Mouse (Mus musculus) MEL (cell line): ENCODE results near the gene Olfr272. TPM values are rescaled to one million over a fixed set of nuclear protein-coding genes. Genes with fewer than 3 reads are reported as not detected.

Experiments used
- DNase-seq: peaks from one replicate; pipeline ENCODE4 v3.0.0; 2011; ENCODE audit warnings: low read depth, low spot score
- H3K27ac ChIP-seq: 2 replicates; pipeline ENCODE4 v1.5.1; 2012; ENCODE audit warnings: low read depth, mild to moderate bottlenecking, control low read depth, low read length, moderate library complexity; ENCODE audit not compliant: control insufficient read depth
- H3K27me3 ChIP-seq, 2 experiments: fragments of 150-350 bp in 1 of 2; sonication (generic) in 1 of 2; 2 replicates each; pipeline ENCODE4 v1.6.1; 2012; ENCODE audit warnings: low read length in 2 of 2, mild to moderate bottlenecking in 2 of 2, improper control_type of control experiment in 1 of 2, moderate library complexity in 1 of 2; ENCODE audit not compliant: insufficient read depth in 2 of 2, control insufficient read depth in 1 of 2
- H3K36me3 ChIP-seq, 2 experiments: 2 replicates each; pipeline ENCODE4 v1.6.1; 2012 to 2014; ENCODE audit warnings: low read length in 2 of 2, improper control_type of control experiment in 1 of 2, inconsistent platforms in 1 of 2, mild to moderate bottlenecking in 1 of 2; ENCODE audit not compliant: insufficient read depth in 2 of 2, control insufficient read depth in 1 of 2
- H3K4me1 ChIP-seq, 2 experiments: fragments of 150-350 bp in 1 of 2; sonication (generic) in 1 of 2; 2 replicates each; pipeline ENCODE4 v1.6.1; 2012; ENCODE audit warnings: low read length in 2 of 2, improper control_type of control experiment in 1 of 2, mild to moderate bottlenecking in 1 of 2; ENCODE audit not compliant: insufficient read depth in 2 of 2, control insufficient read depth in 1 of 2
- H3K4me3 ChIP-seq, 2 experiments: fragments of 150-350 bp in 1 of 2; sonication (generic) in 1 of 2; 2 replicates each; pipeline ENCODE4 v1.5.1; 2012; ENCODE audit warnings: low read depth in 2 of 2, low read length in 2 of 2, mild to moderate bottlenecking in 2 of 2, moderate library complexity in 2 of 2, control low read depth in 1 of 2, improper control_type of control experiment in 1 of 2; ENCODE audit not compliant: control insufficient read depth in 1 of 2, insufficient read depth in 1 of 2
- H3K79me2 ChIP-seq: 2 replicates; pipeline ENCODE4 v1.6.1; 2012; ENCODE audit warnings: mild to moderate bottlenecking, low read length, moderate library complexity; ENCODE audit not compliant: control insufficient read depth, poor library complexity, insufficient read depth
- H3K9ac ChIP-seq: 2 replicates; pipeline ENCODE4 v1.6.1; 2012; ENCODE audit warnings: low read depth, mild to moderate bottlenecking, control low read depth, low read length, moderate library complexity; ENCODE audit not compliant: control insufficient read depth, poor library complexity, severe bottlenecking
- H3K9me3 ChIP-seq: fragments of 150-350 bp; sonication (generic); replicated peaks from 2 replicates; pipeline ENCODE4 v1.6.1; 2012; ENCODE audit warnings: mild to moderate bottlenecking, low read length, improper control_type of control experiment, moderate library complexity; ENCODE audit not compliant: insufficient read depth
- BHLHE40 ChIP-seq: IDR thresholded peaks from 2 replicates; pipeline ENCODE4 v1.6.1; 2012; ENCODE audit warnings: low read depth, mild to moderate bottlenecking, inconsistent platforms, low read length, improper control_type of control experiment, borderline replicate concordance
- CTCF ChIP-seq, 3 experiments: IDR thresholded peaks in 2 of 3; conservative IDR thresholded peaks in 1 of 3; 2 replicates each; pipeline ENCODE4 v1.5.1; 2011 to 2012; ENCODE audit warnings: low read length in 3 of 3, low read depth in 2 of 3, mild to moderate bottlenecking in 2 of 3, improper control_type of control experiment in 1 of 3, inconsistent platforms in 1 of 3, mixed read lengths in 1 of 3, moderate library complexity in 1 of 3; ENCODE audit not compliant: control insufficient read depth in 1 of 3, insufficient read depth in 1 of 3, poor library complexity in 1 of 3, severe bottlenecking in 1 of 3
- E2F4 ChIP-seq: IDR thresholded peaks from 2 replicates; pipeline ENCODE4 v1.6.1; 2011; ENCODE audit warnings: low read depth, low read length, improper control_type of control experiment, borderline replicate concordance
- ETS1 ChIP-seq: IDR thresholded peaks from 2 replicates; pipeline ENCODE4 v1.6.1; 2012; ENCODE audit warnings: low read depth, mild to moderate bottlenecking, inconsistent platforms, low read length, improper control_type of control experiment, moderate library complexity
- GABPA ChIP-seq: IDR thresholded peaks from 2 replicates; pipeline ENCODE4 v1.6.1; 2012; ENCODE audit warnings: low read depth, mild to moderate bottlenecking, inconsistent platforms, low read length, improper control_type of control experiment, moderate library complexity
- JUND ChIP-seq: IDR thresholded peaks from 2 replicates; pipeline ENCODE4 v1.6.1; 2011; ENCODE audit warnings: low read depth, mild to moderate bottlenecking, improper control_type of control experiment, low read length
- KAT2A ChIP-seq: conservative IDR thresholded peaks from 2 replicates; pipeline ENCODE4 v1.6.1; 2012; ENCODE audit warnings: low read depth, low read length, improper control_type of control experiment, inconsistent platforms
- MAFK ChIP-seq: IDR thresholded peaks from 2 replicates; pipeline ENCODE4 v1.6.1; 2011; ENCODE audit warnings: low read depth, mild to moderate bottlenecking, low read length, improper control_type of control experiment, borderline replicate concordance
- MAZ ChIP-seq: IDR thresholded peaks from 2 replicates; pipeline ENCODE4 v1.6.1; 2012; ENCODE audit warnings: low read depth, mild to moderate bottlenecking, inconsistent platforms, low read length, improper control_type of control experiment
- MXI1 ChIP-seq: IDR thresholded peaks from 2 replicates; pipeline ENCODE4 v1.6.1; 2011; ENCODE audit warnings: mild to moderate bottlenecking, low read depth, low read length, improper control_type of control experiment
- NRF1 ChIP-seq: IDR thresholded peaks from 2 replicates; pipeline ENCODE4 v1.6.1; 2014; ENCODE audit warnings: low read depth, mild to moderate bottlenecking, inconsistent platforms, low read length, improper control_type of control experiment, moderate library complexity; ENCODE audit not compliant: poor library complexity, insufficient read depth, severe bottlenecking
- POLR2AphosphoS2 ChIP-seq: IDR thresholded peaks from 2 replicates; pipeline ENCODE4 v1.6.1; 2011; ENCODE audit warnings: low read length, improper control_type of control experiment
- RAD21 ChIP-seq: IDR thresholded peaks from 2 replicates; pipeline ENCODE4 v1.6.1; 2011; ENCODE audit warnings: mild to moderate bottlenecking, low read depth, low read length, improper control_type of control experiment
- SMC3 ChIP-seq: IDR thresholded peaks from 2 replicates; pipeline ENCODE4 v1.6.1; 2011; ENCODE audit warnings: low read depth, low read length, improper control_type of control experiment
- TBP ChIP-seq: IDR thresholded peaks from 2 replicates; pipeline ENCODE4 v1.8.0; 2011; ENCODE audit warnings: low read depth, low read length, improper control_type of control experiment
- ZC3H11A ChIP-seq: IDR thresholded peaks from 2 replicates; pipeline ENCODE4 v1.6.1; 2012; ENCODE audit warnings: low read depth, mild to moderate bottlenecking, inconsistent platforms, low read length, improper control_type of control experiment
- polyA plus RNA-seq, 2 experiments: library from polyadenylated mRNA; stranded (reverse) in 1 of 2; unstranded in 1 of 2; fragments of >175 nt in 1 of 2; fragments of >200 nt in 1 of 2; gene quantifications; 2 replicates each; pipeline versions ENCODE4 v1.2.1 to v1.2.4; 2012; ENCODE audit warnings: low replicate concordance in 2 of 2, low read depth in 1 of 2; ENCODE audit not compliant: insufficient read length in 2 of 2, insufficient read depth in 1 of 2, missing spikeins in 1 of 2
- total RNA-seq: library from RNA; depleted of rRNA; stranded (reverse); fragments of 300-350 nt; gene quantifications from 2 replicates; pipeline ENCODE4 v1.2.3, GENCODE M21; 2012; rRNA removed

Olfr272 gene
- total RNA-seq, result not detected in 2 replicates
- polyA plus RNA-seq, result not detected

GRCm38 (mm10) chr4:52919078-52919477, at the start of gene Olfr272:
Gene Olfr272, minus strand, starts transcription at chr4:52919178.
- Histone ChIP-seq H3K36me3 (no peaks in the 10 kb centered on the region), H3K9ac (no peak within 1 kb of the TSS), H3K9me3 (no peaks in the 10 kb centered on the region), H3K79me2 (no peaks in the 10 kb centered on the region), H3K27me3 (no peaks in the 10 kb centered on the region), H3K4me1 (no peaks in the 10 kb centered on the region; a peak in 2 of 4 replicates), H3K4me3 (no peak within 1 kb of the TSS), H3K27ac (no peak within 1 kb of the TSS)
- TF ChIP-seq MAZ, result no peak
- no peak for TF ChIP-seq TBP
- DNase-seq, result no peak

- no peak for TF ChIP-seq RAD21
- no peak for TF ChIP-seq BHLHE40
- TF ChIP-seq ZC3H11A, result no peak
- TF ChIP-seq CTCF (IDR thresholded peaks at IDR 0.05 in 2 of 3, conservative IDR thresholded peaks at IDR 0.05 in 1 of 3; ENCODE audit: control insufficient read depth in 1 of 3, insufficient read depth in 1 of 3, low read depth in 2 of 3, low read length in 3 of 3, poor library complexity in 1 of 3, severe bottlenecking in 1 of 3), result no peak
- Histone ChIP-seq H3K79me2 (no peaks in the 10 kb centered on the region), H3K27me3 (no peaks in the 10 kb centered on the region), H3K4me1 (no peaks in the 10 kb centered on the region), H3K9ac (no peak within 1 kb of the TSS), H3K4me3 (no peak within 1 kb of the TSS), H3K36me3 (no peaks in the 10 kb centered on the region), H3K9me3 (no peaks in the 10 kb centered on the region), H3K27ac (no peak within 1 kb of the TSS)
- no peak for DNase-seq
Measured at GRCm38 (mm10) chr4:52964247-52964646, 45.3 kb upstream of the Olfr272 start, which contains the start of gene Olfr270. Gene Olfr270, plus strand, starts transcription at chr4:52964547.

GRCm38 (mm10) chr4:52958693-52959092, 39.7 kb upstream of the Olfr272 start:
- Histone ChIP-seq H3K79me2 (no peaks in the 10 kb centered on the region), H3K36me3 (no peaks in the 10 kb centered on the region), H3K27me3 (no peaks in the 10 kb centered on the region), H3K9ac (no peak overlapping the region), H3K9me3 (no peaks in the 10 kb centered on the region), H3K27ac (no peak overlapping the region), H3K4me3 (no peak overlapping the region), H3K4me1 (no peaks in the 10 kb centered on the region)
- peak; percentile 11 for DNase-seq
- TF ChIP-seq JUND (no peak), RAD21 (peak; percentile 26), BHLHE40 (no peak), MAZ (no peak), NRF1 (no peak), GABPA (no peak), KAT2A (no peak), ETS1 (no peak), MXI1 (no peak), ZC3H11A (no peak), E2F4 (no peak), POLR2AphosphoS2 (no peak), CTCF (IDR thresholded peaks at IDR 0.05 in 2 of 3, conservative IDR thresholded peaks at IDR 0.05 in 1 of 3; ENCODE audit: control insufficient read depth in 1 of 3, insufficient read depth in 1 of 3, low read depth in 2 of 3, low read length in 3 of 3, poor library complexity in 1 of 3, severe bottlenecking in 1 of 3) (peak; percentile 6 to 30 (median 11); a peak in 2 of 6 replicates), SMC3 (no peak), MAFK (0 out of 2 replicates have a peak, but pooled peaks have one; percentile 24)
